Mouse (Mus musculus) retina, postnatal 1 day (tissue): ENCODE measurements at regions not wholly inside any gene's neighbourhood (a gene's known extent, or its start where the extent isn't known, plus 50 kb on each side); places are given as distances from the start of the nearest gene placed in this dataset.

Experiments used
- DNase-seq: peaks from one replicate; pipeline ENCODE4 v3.0.0-alpha.2; 2012

DNA sequence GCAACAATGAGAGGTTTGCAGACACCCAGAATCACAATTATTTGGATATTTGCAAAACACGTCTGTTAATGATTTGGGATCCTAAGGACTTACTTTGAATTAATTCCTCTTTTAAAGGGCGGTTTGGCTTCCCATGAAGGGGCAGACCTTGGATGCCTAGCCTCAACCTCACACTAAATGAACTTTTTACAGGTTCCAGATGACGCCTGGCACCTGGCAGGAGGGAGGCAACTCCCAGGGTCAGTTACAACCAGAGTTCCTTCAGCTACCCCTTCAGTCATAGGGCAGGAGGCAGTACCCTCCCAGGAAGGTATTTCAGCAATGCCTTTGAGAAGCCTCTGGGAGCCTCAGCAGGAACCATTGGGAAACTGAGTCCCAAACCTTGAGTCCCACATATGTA is 57.9 kb upstream of the Stx18 start:
- DNase-seq: no peak

DNA sequence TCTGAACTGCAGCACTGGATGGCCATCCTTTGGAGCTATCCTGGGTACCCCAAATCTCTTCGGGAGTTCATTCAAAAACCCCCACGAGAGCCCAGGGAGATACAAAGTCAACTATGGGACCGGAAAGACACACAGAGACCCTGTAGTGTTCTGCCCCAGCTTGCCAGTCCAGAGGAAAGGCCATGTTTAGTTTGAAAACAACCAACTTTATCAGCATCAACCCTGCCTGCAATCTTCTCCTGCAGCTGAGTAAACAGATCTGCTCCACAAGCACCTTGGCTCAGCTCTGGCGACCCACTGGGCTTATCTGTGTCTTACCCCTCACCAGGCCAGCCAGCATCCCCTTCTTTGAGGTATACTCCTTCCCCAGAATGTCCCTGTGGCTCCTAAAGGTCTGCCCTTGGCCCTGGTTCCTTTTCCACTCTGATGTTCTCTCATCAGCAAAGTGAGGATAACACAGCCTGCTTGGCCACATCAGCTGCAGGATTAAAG is 61.6 kb upstream of the Stx18 start:
- no peak for DNase-seq

GRCm38 (mm10) chr5:37972980-37973545 is 65.5 kb upstream of the Stx18 start:
- DNase-seq: no peak

GRCm38 (mm10) chr5:37971724-37972123 is 66.8 kb upstream of the Stx18 start:
- DNase-seq: no peak

DNA sequence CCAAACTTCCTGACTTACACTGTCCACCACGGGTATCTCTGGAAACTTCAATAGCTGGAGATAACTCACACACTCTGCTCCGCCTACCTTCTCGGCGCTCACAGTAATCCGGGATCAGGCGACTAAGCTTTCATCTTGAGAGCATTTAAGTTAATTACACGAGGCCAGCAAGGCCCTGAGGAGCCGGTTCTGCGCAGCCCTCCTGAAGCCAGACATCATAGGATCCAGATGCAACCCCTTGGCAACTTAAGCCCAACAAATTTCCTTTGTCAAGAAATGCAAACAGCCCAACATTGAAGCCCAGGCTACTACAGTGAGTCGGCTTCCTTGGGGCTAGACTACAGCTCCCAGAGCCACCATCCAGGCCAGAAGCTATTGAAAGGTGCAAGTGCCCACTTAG is 69.9 kb upstream of the Stx18 start:
- peak; percentile 72 for DNase-seq

GRCm38 (mm10) chr5:37967914-37968375 is 70.6 kb upstream of the Stx18 start:
- peak; percentile 2 for DNase-seq

GRCm38 (mm10) chr5:37967106-37967913 is 71.2 kb upstream of the Stx18 start:
- DNase-seq: peak; percentile 23

DNA sequence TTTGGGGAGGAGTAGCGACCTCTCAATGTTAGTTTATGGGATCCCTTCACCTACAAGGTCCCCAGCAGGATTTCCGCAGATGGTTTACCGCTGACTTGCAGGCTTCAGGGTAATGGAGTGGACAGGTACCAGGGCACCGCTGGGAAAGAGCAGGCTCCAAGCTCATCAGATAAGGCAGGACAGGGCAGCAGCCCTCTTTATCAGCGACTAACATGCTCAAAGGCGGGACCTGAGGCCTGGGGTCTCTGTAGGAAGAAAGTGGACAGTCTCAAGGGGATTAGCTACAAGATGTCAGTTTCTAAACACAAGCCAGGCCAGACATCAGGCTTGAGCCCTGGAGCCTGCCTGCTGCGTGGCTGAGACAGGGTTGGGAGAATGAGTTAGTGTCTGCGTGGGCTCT is 74.9 kb upstream of the Stx18 start:
- DNase-seq: no peak

GRCm38 (mm10) chr5:37962513-37962912 is 76.0 kb upstream of the Stx18 start:
- no peak for DNase-seq

GRCm38 (mm10) chr5:37960216-37960615 is 78.3 kb upstream of the Stx18 start:
- DNase-seq: no peak

- DNase-seq: peak; percentile 38
These were observed 86.4 kb upstream of the Stx18 start for GRCm38 (mm10) chr5:37952096-37952495.

DNA sequence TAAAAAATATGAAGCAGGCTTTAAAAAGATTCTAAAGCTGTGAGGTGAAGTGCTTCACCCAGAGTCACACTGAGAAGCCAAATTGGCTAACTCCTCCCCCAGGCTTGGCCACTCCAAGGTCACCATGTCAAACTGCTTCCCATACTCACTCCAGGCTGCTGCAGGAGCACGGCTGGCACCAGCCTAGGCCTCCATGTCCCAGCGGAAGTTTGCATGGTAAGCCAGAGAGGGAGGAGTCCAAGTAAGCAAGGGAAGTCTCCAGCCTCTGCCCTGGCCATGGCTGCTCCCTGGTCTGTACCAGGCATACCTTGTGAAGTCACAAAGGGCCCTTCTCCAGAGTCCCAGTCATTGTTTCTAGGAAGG is 105.8 kb upstream of the Stx18 start:
- no peak for DNase-seq

DNA sequence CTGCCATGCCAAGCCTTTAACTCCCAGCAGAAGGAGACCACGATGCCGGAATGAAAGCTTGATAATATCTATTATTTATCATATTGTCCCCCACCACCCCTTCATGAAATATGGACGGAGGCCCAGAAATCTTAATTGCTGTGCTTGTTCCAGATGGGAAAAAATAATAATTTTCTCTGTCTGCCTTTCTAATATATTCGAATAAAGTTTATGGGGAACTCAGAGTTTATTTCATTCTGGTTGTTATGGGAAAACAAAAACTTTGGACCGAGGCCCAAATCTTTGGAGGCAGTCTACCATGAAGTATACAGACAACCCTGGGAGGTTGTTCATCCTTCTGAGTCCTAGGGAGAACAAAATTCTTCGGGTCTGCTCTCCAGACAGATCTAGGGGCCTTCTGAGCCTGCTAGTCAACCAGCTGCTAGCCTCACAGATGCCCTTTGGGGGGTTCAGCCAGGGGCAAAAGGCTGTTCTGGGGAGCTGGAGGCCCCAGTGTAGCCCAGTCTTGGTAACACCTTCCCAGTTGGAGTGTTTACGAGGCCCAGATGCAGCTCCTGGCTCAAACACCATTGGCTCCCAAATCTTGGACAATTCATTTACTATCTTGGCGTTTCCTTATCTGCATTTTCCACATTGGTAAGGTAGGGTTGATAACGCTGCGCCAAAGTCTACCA is 106.3 kb upstream of the Stx18 start:
- no peak for DNase-seq

- DNase-seq: no peak
These were observed 96.1 kb upstream of the Msx1 start for GRCm38 (mm10) chr5:37920481-37920880.

DNA sequence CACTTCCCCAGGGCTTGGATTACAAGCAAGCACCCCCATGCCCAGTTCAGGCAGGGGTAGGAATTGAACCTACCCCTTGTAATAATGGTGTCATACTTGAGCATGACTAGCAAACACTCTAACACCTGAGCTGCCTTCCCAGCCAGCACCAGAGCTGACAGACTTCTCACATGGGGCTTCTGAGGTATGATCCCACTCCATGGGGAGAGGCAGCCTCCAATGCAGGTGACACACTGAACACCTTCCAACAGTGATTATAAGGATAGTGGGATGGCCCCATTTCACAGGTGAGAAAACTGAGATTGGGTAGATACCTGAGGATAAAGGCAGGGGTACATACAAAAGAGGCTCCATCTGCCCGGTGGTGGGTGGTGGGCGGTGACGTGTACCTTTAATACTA is 94.7 kb upstream of the Msx1 start:
- DNase-seq: no peak

DNA sequence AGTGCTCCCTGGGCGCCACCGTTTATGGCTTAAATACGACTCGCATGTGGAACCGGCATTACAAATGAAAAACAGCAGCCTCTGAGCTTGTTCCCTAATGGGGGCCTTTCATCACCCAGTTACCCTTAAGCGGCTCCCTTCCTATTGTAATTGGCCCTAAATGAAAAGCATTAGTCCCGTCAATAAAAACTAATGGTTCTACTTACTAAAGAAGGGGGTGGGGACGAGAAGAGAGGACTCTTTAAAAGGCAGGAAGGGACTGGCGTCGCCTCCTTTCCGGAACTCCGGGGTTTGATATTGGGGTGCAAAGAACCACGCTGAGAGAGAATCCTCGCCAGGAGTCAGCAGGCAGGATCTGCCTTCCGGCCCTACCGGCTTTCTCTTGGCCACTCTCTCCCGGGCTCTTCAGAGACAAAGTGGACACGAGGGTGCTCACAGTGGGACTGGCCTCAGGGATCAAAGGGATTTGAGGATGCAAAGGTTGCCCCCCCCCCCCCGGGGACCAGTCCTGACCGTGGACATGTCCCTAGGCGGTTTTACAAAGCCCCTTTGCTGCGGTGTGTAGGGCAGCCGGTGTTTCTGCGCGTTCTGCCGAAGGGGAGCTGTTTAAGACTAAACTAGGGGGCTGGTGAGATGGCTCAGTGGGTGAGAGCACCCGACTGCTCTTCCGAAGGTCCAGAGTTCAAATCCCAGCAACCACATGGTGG is 93.8 kb upstream of the Msx1 start:
- DNase-seq: peak; percentile 6

DNA sequence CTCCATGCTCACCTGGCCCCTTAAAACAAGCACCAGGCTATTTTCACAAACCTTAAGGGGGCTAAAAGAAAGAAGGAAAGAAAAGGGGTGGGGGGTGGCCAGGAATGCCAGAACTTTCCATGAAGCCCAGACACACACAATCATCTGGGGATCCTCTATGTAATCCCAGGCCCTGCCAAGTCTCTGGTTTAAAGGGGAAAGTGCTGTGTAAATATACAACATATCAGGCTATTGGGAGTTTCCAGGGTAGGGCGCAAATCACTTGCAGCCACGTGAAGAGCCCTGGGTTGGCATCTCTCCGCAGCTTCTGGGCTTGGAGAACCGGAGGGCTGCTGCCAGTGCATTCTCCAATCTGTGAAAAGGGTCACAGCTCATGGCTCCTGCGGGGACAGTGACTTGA is 92.8 kb upstream of the Msx1 start:
- DNase-seq: no peak

DNA sequence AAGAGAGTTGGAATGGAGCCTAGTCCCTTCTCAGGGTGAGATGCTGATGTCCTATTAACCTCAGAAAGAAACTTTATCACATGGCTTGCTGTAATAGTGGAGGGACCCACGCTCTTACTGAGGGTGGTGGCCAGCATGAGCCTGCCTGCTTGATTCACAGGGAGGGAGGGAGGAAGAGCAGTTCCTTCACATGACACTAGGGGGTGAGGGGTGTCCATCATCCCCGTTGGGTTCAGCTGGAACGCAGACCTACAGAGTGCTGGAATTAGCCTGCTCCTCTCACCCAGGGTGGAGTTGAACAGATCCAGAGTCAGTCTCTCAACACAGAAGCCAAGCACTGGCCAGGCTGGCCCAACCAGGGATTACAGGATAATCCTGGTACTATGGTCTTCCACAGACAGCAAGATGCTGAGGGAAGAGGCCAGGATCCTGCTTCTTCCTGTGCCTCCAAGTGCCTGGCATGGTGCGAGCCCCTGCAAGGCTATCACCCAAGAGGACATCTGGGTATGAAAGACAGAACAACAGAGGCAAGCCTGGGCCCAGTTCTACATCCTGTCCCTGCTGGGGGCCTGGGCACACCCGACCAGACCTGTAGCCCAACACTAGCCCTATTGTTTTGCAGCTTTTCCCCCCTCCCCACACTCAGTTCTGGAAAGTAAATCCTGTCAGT is 80.4 kb upstream of the Msx1 start:
- DNase-seq: peak; percentile 46

DNA sequence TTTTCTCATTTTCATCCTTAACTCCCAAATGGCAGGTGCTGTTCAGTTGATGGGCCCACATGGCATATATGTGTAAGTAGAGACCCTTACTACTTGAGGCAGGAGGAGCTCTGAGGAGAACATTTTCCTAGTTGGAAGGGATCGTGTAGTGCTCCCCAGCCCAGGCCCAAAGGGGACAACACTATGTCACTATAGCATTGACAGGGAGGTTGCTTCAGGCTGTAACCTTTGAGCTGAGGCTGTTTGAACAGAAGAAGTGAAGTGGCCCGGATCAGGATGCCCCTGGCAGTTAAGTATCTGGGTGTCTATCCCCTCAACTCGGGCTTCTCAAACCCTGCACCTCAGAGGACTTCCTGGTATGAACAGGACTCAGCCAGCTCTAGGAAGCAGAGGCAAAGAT is 79.5 kb upstream of the Msx1 start:
- DNase-seq: no peak

GRCm38 (mm10) chr5:37902741-37903140 is 78.4 kb upstream of the Msx1 start:
- no peak for DNase-seq

DNA sequence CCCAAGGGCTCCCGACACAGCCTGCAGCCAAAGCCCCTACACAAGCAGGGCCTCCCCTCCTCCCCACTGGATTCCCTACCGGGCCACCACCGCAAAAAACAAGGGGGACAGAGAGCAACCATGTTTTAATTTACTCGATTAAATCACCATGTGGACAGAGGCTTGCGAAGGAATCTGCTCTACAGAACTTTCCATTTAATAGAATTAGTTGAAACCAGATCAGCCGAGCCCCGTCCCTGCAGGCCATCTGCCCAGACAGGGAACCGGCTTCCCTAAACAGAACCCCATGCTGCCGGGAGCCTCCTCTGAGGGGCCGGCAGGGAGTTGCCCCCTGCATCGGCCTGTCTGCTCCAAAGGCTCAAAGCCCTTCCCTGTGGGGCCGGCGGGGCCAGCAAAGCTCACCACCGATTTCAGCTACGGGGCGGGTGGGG is 77.5 kb upstream of the Msx1 start:
- DNase-seq: peak; percentile 28

DNA sequence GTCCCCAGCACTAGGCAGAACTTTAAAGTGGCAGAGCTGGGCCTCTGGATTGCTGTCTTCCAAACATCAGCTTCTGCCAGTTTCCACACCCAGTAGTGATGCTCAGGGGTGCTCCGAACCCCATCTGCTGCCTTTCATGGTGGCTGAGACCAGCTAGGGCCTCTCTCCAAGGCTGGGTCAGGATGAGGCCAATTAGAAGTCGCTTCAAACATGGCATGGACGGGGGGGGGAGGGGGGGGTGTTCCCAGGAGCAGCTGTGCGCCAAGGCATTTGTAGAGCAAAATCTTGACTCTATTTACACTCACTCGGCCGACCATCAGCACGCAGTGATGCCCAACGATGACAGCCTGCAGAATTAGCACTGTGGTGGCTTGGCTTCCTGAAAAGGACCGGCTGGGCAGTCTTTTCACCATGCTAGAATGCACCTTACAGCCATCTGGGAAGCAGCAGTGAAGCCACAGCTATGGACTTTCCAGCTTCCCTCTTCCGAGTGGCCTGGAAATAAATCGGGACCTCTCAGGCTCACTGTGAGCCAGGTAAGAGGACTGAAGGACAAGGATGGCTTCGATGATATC is 73.7 kb upstream of the Msx1 start:
- DNase-seq: peak; percentile 65
